Mouse (Mus musculus) small intestine, adult 2 months (tissue): ENCODE results near the gene Epb42. TPM values are rescaled to one million over a fixed set of nuclear protein-coding genes. Genes with fewer than 3 reads are reported as not detected.

Experiments
- H3K27ac ChIP-seq: fragments of 200-500 bp; 2 replicates; pipeline ENCODE4 v1.5.1; 2012; ENCODE audit warnings: low read depth, low read length, control low read depth, inconsistent platforms; ENCODE audit not compliant: insufficient read depth
- H3K27me3 ChIP-seq: fragments of 200-500 bp; 2 replicates; pipeline ENCODE4 v1.6.1; 2012; ENCODE audit warnings: mild to moderate bottlenecking, moderate library complexity, low read length, inconsistent platforms; ENCODE audit not compliant: control insufficient read depth, insufficient read depth
- H3K36me3 ChIP-seq: fragments of 200-500 bp; 2 replicates; pipeline ENCODE4 v1.6.1; 2012; ENCODE audit warnings: mild to moderate bottlenecking, low read length, control low read depth, inconsistent platforms; ENCODE audit not compliant: control insufficient read depth, insufficient read depth
- H3K4me1 ChIP-seq: fragments of 200-500 bp; 2 replicates; pipeline ENCODE4 v1.6.1; 2012; ENCODE audit warnings: low read length, inconsistent platforms, mixed read lengths; ENCODE audit not compliant: control insufficient read depth, insufficient read depth, insufficient read length
- H3K4me3 ChIP-seq: fragments of 200-500 bp; 2 replicates; pipeline ENCODE4 v1.5.1; 2012; ENCODE audit warnings: low read depth, mild to moderate bottlenecking, control low read depth, inconsistent platforms, low read length, moderate library complexity
- CTCF ChIP-seq: fragments of 200-500 bp; IDR thresholded peaks from 2 replicates; pipeline ENCODE4 v1.5.1; 2012; ENCODE audit warnings: low read depth, mild to moderate bottlenecking, control low read depth, inconsistent platforms, low read length, moderate library complexity, mixed read lengths; ENCODE audit not compliant: insufficient replicate concordance, insufficient read length; ENCODE audit errors: extremely low read depth
- POLR2A ChIP-seq: fragments of 200-500 bp; IDR thresholded peaks from 2 replicates; pipeline ENCODE4 v1.6.1; 2012; ENCODE audit warnings: low read depth, mild to moderate bottlenecking, control low read depth, inconsistent platforms, low read length, moderate library complexity
- WGBS: fragments of 180-500 bp; shearing (Covaris S2); methylation state at CpG from one replicate; pipeline ENCODE4 v1.1.7; 2018; 5-methylcytosine and 5-hydroxymethylcytosine counted together
- polyA plus RNA-seq: library from polyadenylated mRNA; depleted of rRNA; stranded (reverse); fragments of >200 nt; gene quantifications from 2 replicates; pipeline ENCODE4 v1.2.3, GENCODE M21; 2012

Epb42 gene
- polyA plus RNA-seq, 1 experiment, result 0.38 TPM

DNA sequence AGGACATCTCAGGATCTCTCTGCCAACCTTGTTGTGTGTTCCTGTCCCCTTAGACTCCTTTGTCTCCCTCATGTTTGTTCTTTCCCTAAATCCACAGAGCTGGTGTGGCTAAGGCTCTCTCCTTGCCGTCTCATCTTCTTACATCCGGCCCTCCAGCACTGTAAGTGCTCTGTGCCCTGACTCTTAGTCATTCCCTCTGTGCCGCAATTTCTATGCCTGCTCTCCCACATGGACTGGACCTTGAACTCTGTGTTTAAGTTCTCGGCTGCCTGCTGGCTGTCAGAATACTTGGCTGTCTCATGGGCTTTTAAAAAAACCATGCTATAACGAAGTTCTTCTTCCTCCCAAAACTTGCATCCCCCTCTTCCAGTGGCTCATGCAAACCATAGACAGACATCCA lies 14.0 kb downstream of the Epb42 start:
- WGBS, result 22% methylated on average over 5 of the region's 5 CpGs
- Histone ChIP-seq H3K27me3 (no peaks in the 10 kb centered on the region), H3K4me1 (peaks cover 2% of the 10 kb centered on the region; the same call in 1 of the 2 replicates), H3K27ac (no peak overlapping the region), H3K4me3 (no peak overlapping the region), H3K36me3 (peaks cover under 1% of the 10 kb centered on the region)
- TF ChIP-seq POLR2A, result no peak
- TF ChIP-seq CTCF, result no peak

DNA sequence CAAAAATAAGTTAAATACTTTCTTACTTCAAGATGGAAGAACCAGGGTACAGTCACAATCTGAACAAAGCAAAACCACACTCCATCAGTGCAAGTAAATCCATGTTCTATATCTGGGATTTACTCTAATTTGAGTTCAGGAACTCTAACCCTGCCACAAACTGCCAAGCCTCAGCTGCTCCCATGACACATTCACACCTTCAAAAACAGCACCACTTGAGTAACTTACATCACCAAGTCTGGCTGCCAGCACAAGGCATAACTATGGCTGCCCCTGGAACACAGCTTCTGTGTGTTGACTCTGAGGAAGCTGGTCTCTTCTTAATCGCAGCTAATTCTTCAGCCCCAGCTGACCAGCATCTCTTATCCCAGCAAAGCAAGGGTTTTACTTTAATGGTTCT lies 19.7 kb downstream of the Epb42 start:
- TF ChIP-seq CTCF, result no peak
- TF ChIP-seq POLR2A, result no peak
- Histone ChIP-seq H3K4me3 (no peak overlapping the region), H3K27me3 (no peaks in the 10 kb centered on the region), H3K27ac (no peak overlapping the region), H3K4me1 (no peaks in the 10 kb centered on the region), H3K36me3 (peaks cover 38% of the 10 kb centered on the region)
- 95% methylated on average over 1 of the region's 1 CpGs for WGBS

DNA sequence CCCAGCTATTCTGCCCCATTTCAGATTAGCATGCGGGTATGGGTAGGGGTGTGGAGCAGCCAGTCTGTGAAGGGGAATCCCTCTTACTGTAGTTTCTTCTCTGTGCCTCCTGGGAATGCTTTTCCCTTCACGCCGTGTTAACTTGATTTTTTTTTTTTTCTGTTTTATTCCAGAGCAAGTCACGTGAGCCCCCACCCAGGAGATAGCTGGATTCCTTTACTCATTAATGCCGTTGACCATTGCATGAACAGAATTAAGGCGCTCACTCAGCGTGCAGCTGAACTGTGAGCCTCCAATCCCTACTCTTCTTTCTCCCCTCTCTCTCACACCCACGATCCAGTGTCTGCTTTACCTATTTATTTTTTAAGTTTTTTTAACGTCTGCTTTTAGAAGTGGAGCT lies 20.6 kb downstream of the Epb42 start:
- no peaks in the 10 kb centered on the region for H3K27me3 ChIP-seq
- TF ChIP-seq POLR2A, result no peak
- TF ChIP-seq CTCF, result no peak
- whole genome bisulfite sequencing, result 89% methylated on average over 9 of the region's 9 CpGs

GRCm38 (mm10) chr2:121015507-121015906 lies 21.4 kb downstream of the Epb42 start:
- H3K27me3 ChIP-seq, result no peaks in the 10 kb centered on the region
- TF ChIP-seq POLR2A, result no peak
- no peak for TF ChIP-seq CTCF
- 75% methylated on average over 2 of the region's 2 CpGs for WGBS
- no peak overlapping the region for H3K27ac ChIP-seq
- H3K4me3 ChIP-seq, result no peak overlapping the region
- H3K4me1 ChIP-seq, result no peaks in the 10 kb centered on the region
- H3K36me3 ChIP-seq, result peaks cover 41% of the 10 kb centered on the region

More for the DNA sequence above, 20.6 kb downstream of the Epb42 start:
- H3K4me3 ChIP-seq, result no peak overlapping the region
- no peak overlapping the region for H3K27ac ChIP-seq
- H3K4me1 ChIP-seq, result no peaks in the 10 kb centered on the region
- peaks cover 40% of the 10 kb centered on the region for H3K36me3 ChIP-seq

DNA sequence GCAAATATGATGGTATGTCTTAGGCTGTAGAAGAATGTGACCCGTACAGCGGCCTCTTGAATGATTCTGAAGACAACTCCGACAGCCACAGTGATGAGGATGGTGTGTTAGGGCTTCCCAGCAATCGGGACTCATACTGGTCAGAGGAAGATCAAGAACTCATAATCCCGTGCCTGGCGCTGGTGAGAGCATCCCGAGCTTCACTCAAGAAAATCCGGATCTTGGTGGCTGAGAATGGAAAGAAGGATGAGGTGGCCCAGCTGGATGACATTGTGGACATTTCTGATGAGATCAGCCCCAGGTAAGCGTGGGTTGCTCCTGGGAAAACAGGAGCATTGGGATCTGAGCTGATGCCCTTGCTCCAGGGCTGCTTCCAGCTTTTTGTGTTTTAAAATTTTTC lies 24.2 kb downstream of the Epb42 start:
- H3K4me1 ChIP-seq, result peaks cover 3% of the 10 kb centered on the region; the same call in 1 of the 2 replicates
- no peak overlapping the region for H3K4me3 ChIP-seq
- H3K27me3 ChIP-seq, result no peaks in the 10 kb centered on the region
- no peak overlapping the region for H3K27ac ChIP-seq
- no peak for TF ChIP-seq POLR2A
- no peak for TF ChIP-seq CTCF
- 88% methylated on average over 9 of the region's 9 CpGs for WGBS
- peaks cover 39% of the 10 kb centered on the region for H3K36me3 ChIP-seq

GRCm38 (mm10) chr2:121009071-121009677 lies 27.7 kb downstream of the Epb42 start:
- TF ChIP-seq CTCF (no peak), POLR2A (no peak)

DNA sequence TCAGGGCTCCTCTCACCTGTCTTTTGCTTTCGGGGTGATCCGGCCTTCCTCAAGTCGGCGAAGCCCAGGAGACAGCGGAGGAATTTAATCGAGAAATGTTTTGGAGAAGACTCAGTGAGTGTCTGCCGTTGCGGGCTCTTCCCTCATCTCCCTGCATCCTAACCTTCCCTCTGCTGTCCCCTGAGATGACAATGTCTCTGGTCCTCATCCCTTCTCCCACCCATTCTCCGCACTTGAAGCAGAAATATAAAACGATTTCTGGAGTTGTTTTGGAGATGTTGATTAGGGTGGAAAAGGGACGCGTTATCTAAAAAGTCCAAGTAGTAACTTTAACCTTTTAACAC lies 28.2 kb downstream of the Epb42 start:
- 1% methylated on average over 12 of the region's 12 CpGs for WGBS
- 0 out of 2 replicates have a peak overlapping the region, but pooled peaks have one; percentile 2 for H3K27ac ChIP-seq
- H3K36me3 ChIP-seq, result peaks cover 11% of the 10 kb centered on the region
- TF ChIP-seq CTCF, result no peak
- peaks cover 3% of the 10 kb centered on the region; the same call in 1 of the 2 replicates for H3K4me1 ChIP-seq
- H3K4me3 ChIP-seq, result peak overlapping the region; percentile 85
- no peaks in the 10 kb centered on the region for H3K27me3 ChIP-seq

More at GRCm38 (mm10) chr2:121009071-121009677, 27.7 kb downstream of the Epb42 start:
- peak overlapping the region; percentile 85 for H3K4me3 ChIP-seq
- H3K4me1 ChIP-seq, result peaks cover 3% of the 10 kb centered on the region; the same call in 1 of the 2 replicates
- WGBS, result 12% methylated on average over 5 of the region's 5 CpGs
- no peak overlapping the region for H3K27ac ChIP-seq
- H3K36me3 ChIP-seq, result peaks cover 15% of the 10 kb centered on the region
- H3K27me3 ChIP-seq, result no peaks in the 10 kb centered on the region
